Mouse (Mus musculus): Measurements from ENCODE around the gene Nsf. TPM values are rescaled to one million over a fixed set of nuclear protein-coding genes. Genes with fewer than 3 reads are reported as not detected.

Nsf gene
- total RNA-seq, 1 experiment, result 55.0 TPM

DNA sequence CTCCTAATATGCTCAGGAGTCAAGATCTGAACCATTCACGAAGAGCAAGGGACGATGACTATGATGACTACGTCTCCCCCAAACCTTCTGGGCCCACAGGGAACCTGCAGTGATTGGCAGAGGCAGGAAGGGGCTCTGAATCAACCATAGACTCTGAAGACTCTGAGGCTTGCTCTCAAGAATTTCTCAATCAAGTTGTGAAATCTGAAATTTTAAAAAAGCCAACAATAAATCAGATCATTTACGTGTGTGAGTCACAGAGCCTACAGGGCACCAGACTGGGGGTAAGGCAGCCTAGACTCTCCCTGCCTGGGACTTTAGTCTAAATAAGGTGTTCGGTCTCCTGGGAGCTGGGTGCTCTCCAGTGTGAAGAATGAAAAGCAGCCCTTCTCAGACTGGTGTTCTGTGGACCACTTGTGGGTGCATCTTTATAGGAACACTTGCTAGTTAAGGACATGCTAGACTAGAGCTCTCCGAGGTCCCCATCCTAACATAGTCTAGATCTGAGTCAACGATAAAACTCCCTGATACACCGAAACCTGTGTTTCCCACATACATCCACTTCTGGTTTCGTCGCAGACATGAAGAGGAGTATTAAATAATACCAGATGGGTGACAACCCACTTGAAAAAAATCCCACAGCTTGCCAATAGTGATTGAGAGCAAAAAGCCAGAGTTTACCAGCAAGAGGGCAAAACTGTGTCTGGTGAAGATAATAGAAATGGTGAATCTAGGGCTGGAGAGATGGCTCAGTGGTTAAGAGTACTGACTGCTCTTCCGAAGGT is 56.7 kb downstream of the Nsf start:
- Histone ChIP-seq H3K9me3 (ENCODE audit: control insufficient read depth, insufficient read depth, low read depth, low read length) (no peaks in the 10 kb centered on the region), H3K36me3 (ENCODE audit: control insufficient read depth, insufficient read depth, low read length, poor library complexity, severe bottlenecking) (peaks cover 7% of the 10 kb centered on the region)
- in situ Hi-C loops (cut with MboI; ENCODE audit: low sequenced_read_pairs in 2 of 2, unreplicated experiment in 2 of 2), result no loop called here

DNA sequence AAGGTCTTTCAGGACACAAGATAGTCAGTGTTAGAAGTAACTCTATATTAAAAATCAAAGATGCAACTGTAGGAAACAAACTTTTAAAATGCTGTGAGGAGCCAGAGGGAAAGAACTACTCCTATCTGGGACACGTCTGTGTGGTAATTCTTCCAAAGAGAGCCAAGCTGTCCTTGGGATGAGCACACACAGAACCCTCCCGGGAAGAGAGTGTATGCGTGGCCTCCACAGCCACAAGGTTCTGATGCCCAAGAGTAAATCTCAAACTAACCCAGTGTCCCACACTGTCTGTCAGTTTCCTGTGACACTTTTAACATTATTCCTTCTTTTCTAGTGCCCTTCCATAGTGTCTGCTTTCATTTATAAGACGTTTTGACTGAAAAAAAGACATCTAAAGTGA is 57.8 kb downstream of the Nsf start:
- Histone ChIP-seq H3K9ac (ENCODE audit: insufficient read depth, low read depth, low read length, poor library complexity, severe bottlenecking) (no peak overlapping the region), H3K36me3 (ENCODE audit: control insufficient read depth, insufficient read depth, low read length, poor library complexity, severe bottlenecking) (peaks cover 7% of the 10 kb centered on the region), H3K9me3 (ENCODE audit: control insufficient read depth, insufficient read depth, low read depth, low read length) (no peaks in the 10 kb centered on the region), H3K27ac (ENCODE audit: insufficient read depth, low read depth, low read length, poor library complexity, severe bottlenecking) (no peak overlapping the region), H3K4me1 (ENCODE audit: control insufficient read depth in 2 of 2, insufficient read depth in 2 of 2, low read length in 2 of 2, poor library complexity in 1 of 2) (peaks cover 0 to 10% of the 10 kb centered on the region in 2 experiments; a peak in 3 of 4 replicates), H3K4me3 (ENCODE audit: insufficient read depth in 1 of 2, low read depth in 1 of 2, low read length in 2 of 2, poor library complexity in 1 of 2, severe bottlenecking in 1 of 2) (no peak overlapping the region)
- DNase-seq (ENCODE audit: low read depth, low spot score), result no peak
- TF ChIP-seq MAFK (IDR thresholded peaks at IDR 0.05; ENCODE audit: insufficient read depth, low read depth, low read length) (no peak), HCFC1 (IDR thresholded peaks at IDR 0.05; ENCODE audit: borderline replicate concordance, insufficient read depth, low read length) (no peak), ZC3H11A (IDR thresholded peaks at IDR 0.05; ENCODE audit: borderline replicate concordance, low read depth, low read length) (no peak), CHD2 (IDR thresholded peaks at IDR 0.05; ENCODE audit: low read depth, low read length) (no peak), ZNF384 (IDR thresholded peaks at IDR 0.05; ENCODE audit: low read depth, low read length) (no peak)
- in situ Hi-C loops (cut with MboI; ENCODE audit: low sequenced_read_pairs in 2 of 2, unreplicated experiment in 2 of 2), result no loop called here

More for the DNA sequence above, 56.7 kb downstream of the Nsf start:
- Histone ChIP-seq H3K4me3 (ENCODE audit: insufficient read depth in 1 of 2, low read depth in 1 of 2, low read length in 2 of 2, poor library complexity in 1 of 2, severe bottlenecking in 1 of 2) (no peak overlapping the region), H3K9ac (ENCODE audit: insufficient read depth, low read depth, low read length, poor library complexity, severe bottlenecking) (no peak overlapping the region), H3K27ac (ENCODE audit: insufficient read depth, low read depth, low read length, poor library complexity, severe bottlenecking) (no peak overlapping the region), H3K4me1 (ENCODE audit: control insufficient read depth in 2 of 2, insufficient read depth in 2 of 2, low read length in 2 of 2, poor library complexity in 1 of 2) (peaks cover 0 to 10% of the 10 kb centered on the region in 2 experiments; a peak in 3 of 4 replicates)
- DNase-seq (ENCODE audit: low read depth, low spot score), result no peak
- TF ChIP-seq MAFK (IDR thresholded peaks at IDR 0.05; ENCODE audit: insufficient read depth, low read depth, low read length), result no peak
- TF ChIP-seq ZC3H11A (IDR thresholded peaks at IDR 0.05; ENCODE audit: borderline replicate concordance, low read depth, low read length), result no peak
- TF ChIP-seq ZNF384 (IDR thresholded peaks at IDR 0.05; ENCODE audit: low read depth, low read length), result no peak
- no peak for TF ChIP-seq HCFC1 (IDR thresholded peaks at IDR 0.05; ENCODE audit: borderline replicate concordance, insufficient read depth, low read length)
- no peak for TF ChIP-seq CHD2 (IDR thresholded peaks at IDR 0.05; ENCODE audit: low read depth, low read length)

GRCm38 (mm10) chr11:103892831-103893230 is 61.0 kb downstream of the Nsf start:
- DNase-seq (ENCODE audit: low read depth, low spot score), result peak; percentile 19
- in situ Hi-C loops (cut with MboI; ENCODE audit: low sequenced_read_pairs in 2 of 2, unreplicated experiment in 2 of 2), result no loop called here
- no peak for TF ChIP-seq HCFC1 (IDR thresholded peaks at IDR 0.05; ENCODE audit: borderline replicate concordance, insufficient read depth, low read length)
- TF ChIP-seq ZC3H11A (IDR thresholded peaks at IDR 0.05; ENCODE audit: borderline replicate concordance, low read depth, low read length), result no peak
- TF ChIP-seq MAFK (IDR thresholded peaks at IDR 0.05; ENCODE audit: insufficient read depth, low read depth, low read length), result no peak
- no peak for TF ChIP-seq ZNF384 (IDR thresholded peaks at IDR 0.05; ENCODE audit: low read depth, low read length)
- no peak for TF ChIP-seq CHD2 (IDR thresholded peaks at IDR 0.05; ENCODE audit: low read depth, low read length)

DNA sequence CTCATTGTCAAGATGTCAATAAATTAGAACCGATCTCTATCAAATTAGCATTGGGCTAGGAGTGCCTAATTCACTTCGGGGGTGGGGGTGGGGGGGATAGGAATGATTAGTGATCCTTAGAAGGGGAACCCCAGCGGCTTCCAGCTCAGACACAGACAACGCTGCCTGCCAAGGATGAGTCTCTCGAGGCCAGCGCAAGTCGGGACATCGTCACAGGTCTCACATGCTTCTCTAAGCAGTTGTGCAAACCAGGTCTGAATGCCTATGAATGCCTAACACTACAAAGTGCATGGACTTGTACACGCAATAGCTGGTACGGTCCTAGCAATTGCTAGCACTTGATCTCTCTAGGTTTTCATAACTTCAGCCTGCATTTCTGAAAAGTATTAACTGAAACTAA is 62.1 kb downstream of the Nsf start:
- Histone ChIP-seq H3K9ac (ENCODE audit: insufficient read depth, low read depth, low read length, poor library complexity, severe bottlenecking) (no peak overlapping the region), H3K9me3 (ENCODE audit: control insufficient read depth, insufficient read depth, low read depth, low read length) (no peaks in the 10 kb centered on the region), H3K4me3 (ENCODE audit: insufficient read depth in 1 of 2, low read depth in 1 of 2, low read length in 2 of 2, poor library complexity in 1 of 2, severe bottlenecking in 1 of 2) (no peak overlapping the region), H3K4me1 (ENCODE audit: control insufficient read depth in 2 of 2, insufficient read depth in 2 of 2, low read length in 2 of 2, poor library complexity in 1 of 2) (peaks cover 0 to 10% of the 10 kb centered on the region in 2 experiments; a peak in 3 of 4 replicates), H3K36me3 (ENCODE audit: control insufficient read depth, insufficient read depth, low read length, poor library complexity, severe bottlenecking) (peaks cover 3% of the 10 kb centered on the region; the same call in 1 of the 2 replicates), H3K27ac (ENCODE audit: insufficient read depth, low read depth, low read length, poor library complexity, severe bottlenecking) (no peak overlapping the region)
- in situ Hi-C loops (cut with MboI; ENCODE audit: low sequenced_read_pairs in 2 of 2, unreplicated experiment in 2 of 2), result no loop called here
- TF ChIP-seq CHD2 (IDR thresholded peaks at IDR 0.05; ENCODE audit: low read depth, low read length) (no peak), MAFK (IDR thresholded peaks at IDR 0.05; ENCODE audit: insufficient read depth, low read depth, low read length) (no peak)
- DNase-seq (ENCODE audit: low read depth, low spot score), result no peak

More at GRCm38 (mm10) chr11:103892831-103893230, 61.0 kb downstream of the Nsf start:
- Histone ChIP-seq H3K4me1 (ENCODE audit: control insufficient read depth in 2 of 2, insufficient read depth in 2 of 2, low read length in 2 of 2, poor library complexity in 1 of 2) (peaks cover 0 to 10% of the 10 kb centered on the region in 2 experiments; a peak in 3 of 4 replicates), H3K9me3 (ENCODE audit: control insufficient read depth, insufficient read depth, low read depth, low read length) (no peaks in the 10 kb centered on the region), H3K9ac (ENCODE audit: insufficient read depth, low read depth, low read length, poor library complexity, severe bottlenecking) (no peak overlapping the region), H3K27ac (ENCODE audit: insufficient read depth, low read depth, low read length, poor library complexity, severe bottlenecking) (no peak overlapping the region), H3K4me3 (ENCODE audit: insufficient read depth in 1 of 2, low read depth in 1 of 2, low read length in 2 of 2, poor library complexity in 1 of 2, severe bottlenecking in 1 of 2) (no peak overlapping the region), H3K36me3 (ENCODE audit: control insufficient read depth, insufficient read depth, low read length, poor library complexity, severe bottlenecking) (peaks cover 3% of the 10 kb centered on the region; the same call in 1 of the 2 replicates)
